Mouse (Mus musculus): ENCODE measurements around the gene Arfgef3. TPM values are rescaled to one million over a fixed set of nuclear protein-coding genes. Genes with fewer than 3 reads are reported as not detected.
"Not testable (repeated sequence)": the region's sequence is repeated elsewhere in the genome, so short reads cannot be mapped to it uniquely, and the experiment has no call there.

The Arfgef3 gene
- polyA plus RNA-seq, 1 experiment = 0.92 TPM

DNA sequence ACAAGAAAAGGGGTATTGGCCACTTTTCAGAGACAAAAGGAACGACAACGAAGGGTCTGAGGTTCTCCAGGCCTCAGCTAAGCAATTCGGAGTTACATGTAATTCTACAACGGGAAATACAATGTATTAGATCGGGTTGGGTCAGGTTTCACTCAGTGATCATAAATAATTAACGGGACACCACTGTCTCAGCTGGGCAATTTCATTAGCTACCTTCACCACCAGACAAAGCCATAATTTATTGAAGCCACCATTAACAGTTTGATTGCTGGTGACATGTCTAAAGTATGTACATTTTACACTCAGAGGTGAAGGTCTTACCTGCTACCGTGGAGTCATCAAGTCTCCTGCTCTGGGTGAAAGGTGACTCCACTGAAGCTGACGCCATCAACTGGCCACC, 113.3 kb downstream of the Arfgef3 start:
- H3K4me1 ChIP-seq (replicated peaks; ENCODE audit: control insufficient read depth, insufficient read depth, low read length) = no peaks in the 10 kb centered on the region
- TF ChIP-seq POLR2A (IDR thresholded peaks at IDR 0.05; ENCODE audit: control insufficient read depth, extremely low read depth, insufficient read depth, low read length, poor library complexity) (no peak), CTCF (IDR thresholded peaks at IDR 0.05; ENCODE audit: borderline replicate concordance, control insufficient read depth, extremely low read depth, insufficient read depth, low read length, poor library complexity) (no peak)
- H3K27ac ChIP-seq (ENCODE audit: control insufficient read depth, insufficient read depth, low read length) = no peak overlapping the region
- H3K4me3 ChIP-seq (ENCODE audit: control insufficient read depth, insufficient read depth, low read length) = no peak overlapping the region
- DNase-seq = no peak
- no peaks in the 10 kb centered on the region for H3K36me3 ChIP-seq (ENCODE audit: control insufficient read depth, insufficient read depth, low read length)
- H3K27me3 ChIP-seq (ENCODE audit: control insufficient read depth, insufficient read depth, low read length) = no peaks in the 10 kb centered on the region
- 97% methylated on average over 8 of the region's 8 CpGs for WGBS

DNA sequence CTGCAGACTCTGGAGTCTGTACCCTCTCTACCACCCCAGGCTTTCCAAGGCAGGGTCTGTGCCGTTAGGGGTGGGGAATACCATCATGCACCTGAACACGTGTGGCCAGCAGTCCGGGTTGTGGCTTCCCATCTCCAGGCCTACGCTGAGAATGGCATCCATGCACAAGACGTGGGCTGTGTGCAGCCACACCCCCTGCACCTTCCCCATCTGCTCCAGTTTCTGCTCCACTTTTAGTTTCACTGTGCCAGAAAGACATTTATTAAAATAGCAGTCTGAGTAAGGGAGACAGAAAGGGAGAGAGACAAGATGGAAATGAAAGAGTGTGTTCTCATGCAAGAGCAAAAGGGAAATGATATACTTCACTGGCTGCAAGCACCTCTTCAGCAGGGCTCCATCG, 116.2 kb downstream of the Arfgef3 start:
- WGBS = 93% methylated on average over 6 of the region's 6 CpGs
- H3K27me3 ChIP-seq (ENCODE audit: control insufficient read depth, insufficient read depth, low read length) = no peaks in the 10 kb centered on the region
- TF ChIP-seq POLR2A (IDR thresholded peaks at IDR 0.05; ENCODE audit: control insufficient read depth, extremely low read depth, insufficient read depth, low read length, poor library complexity) = no peak
- TF ChIP-seq CTCF (IDR thresholded peaks at IDR 0.05; ENCODE audit: borderline replicate concordance, control insufficient read depth, extremely low read depth, insufficient read depth, low read length, poor library complexity) = no peak
- H3K4me3 ChIP-seq (ENCODE audit: control insufficient read depth, insufficient read depth, low read length) = no peak overlapping the region
- no peaks in the 10 kb centered on the region for H3K36me3 ChIP-seq (ENCODE audit: control insufficient read depth, insufficient read depth, low read length)
- H3K4me1 ChIP-seq (replicated peaks; ENCODE audit: control insufficient read depth, insufficient read depth, low read length) = peaks cover 4% of the 10 kb centered on the region
- DNase-seq = no peak
- no peak overlapping the region for H3K27ac ChIP-seq (ENCODE audit: control insufficient read depth, insufficient read depth, low read length)

DNA sequence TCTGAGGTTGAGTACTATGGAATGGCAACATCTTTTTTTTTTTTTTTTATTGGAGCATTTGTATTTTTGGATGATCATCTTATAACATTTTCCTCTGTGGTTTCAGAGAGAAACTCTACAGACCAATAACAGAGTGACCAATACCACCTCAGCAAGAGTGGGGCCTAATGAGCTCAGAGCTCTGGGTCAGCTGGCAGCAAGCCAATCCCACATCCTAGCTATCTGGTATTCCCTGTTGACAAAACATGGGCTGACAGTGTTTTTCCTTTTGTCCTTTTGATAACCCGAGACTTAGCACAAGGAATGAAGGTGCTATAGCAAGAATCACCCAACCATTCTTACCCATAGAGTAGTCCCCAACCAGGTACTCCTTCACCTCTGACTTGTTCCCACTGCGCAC, 131.0 kb downstream of the Arfgef3 start:
- H3K27ac ChIP-seq (ENCODE audit: control insufficient read depth, insufficient read depth, low read length) = no peak overlapping the region
- H3K36me3 ChIP-seq (ENCODE audit: control insufficient read depth, insufficient read depth, low read length) = no peaks in the 10 kb centered on the region
- H3K4me1 ChIP-seq (replicated peaks; ENCODE audit: control insufficient read depth, insufficient read depth, low read length) = no peaks in the 10 kb centered on the region
- H3K27me3 ChIP-seq (ENCODE audit: control insufficient read depth, insufficient read depth, low read length) = no peaks in the 10 kb centered on the region
- DNase-seq = no peak
- H3K4me3 ChIP-seq (ENCODE audit: control insufficient read depth, insufficient read depth, low read length) = no peak overlapping the region
- no peak for TF ChIP-seq POLR2A (IDR thresholded peaks at IDR 0.05; ENCODE audit: control insufficient read depth, extremely low read depth, insufficient read depth, low read length, poor library complexity)
- no peak for TF ChIP-seq CTCF (IDR thresholded peaks at IDR 0.05; ENCODE audit: borderline replicate concordance, control insufficient read depth, extremely low read depth, insufficient read depth, low read length, poor library complexity)
- WGBS = 94% methylated on average over 2 of the region's 2 CpGs

DNA sequence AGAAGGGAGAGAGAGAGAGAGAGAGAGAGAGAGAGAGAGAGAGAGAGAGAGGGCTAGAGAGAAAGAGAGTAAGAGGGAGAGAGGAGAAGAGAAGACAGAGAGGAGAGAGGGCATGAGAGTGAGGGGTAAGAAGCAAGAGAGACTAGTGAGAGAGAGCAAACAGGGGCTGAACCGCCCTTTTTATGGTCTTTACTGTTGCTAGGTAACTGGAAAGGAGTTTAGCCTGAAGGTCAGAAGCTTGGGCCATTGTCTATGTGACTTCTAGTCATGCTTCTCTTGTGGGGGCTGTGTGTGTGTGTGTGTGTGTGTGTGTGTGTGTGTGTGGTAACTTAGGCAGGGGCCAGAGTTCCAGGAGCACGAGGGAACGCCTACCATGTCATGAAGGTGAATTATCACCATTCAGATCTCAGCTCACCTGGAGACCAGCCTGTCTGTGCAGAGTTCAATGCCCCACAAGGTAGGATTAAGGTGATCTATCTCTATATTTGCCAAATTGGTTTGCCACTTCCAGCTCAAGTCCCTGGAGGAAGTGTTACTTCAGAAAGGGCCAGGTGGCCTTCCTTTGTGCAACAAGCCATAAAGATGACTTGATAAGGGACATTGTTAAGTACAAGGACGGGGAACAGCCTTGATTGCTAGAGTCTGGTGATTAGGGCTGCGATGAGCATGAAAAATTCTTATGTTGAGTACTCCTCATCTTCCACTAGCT, 138.8 kb downstream of the Arfgef3 start:
- WGBS = 61% methylated on average over 5 of the region's 5 CpGs
- not testable (repeated sequence) for H3K4me3 ChIP-seq (ENCODE audit: control insufficient read depth, insufficient read depth, low read length); H3K27me3 ChIP-seq (ENCODE audit: control insufficient read depth, insufficient read depth, low read length); H3K27ac ChIP-seq (ENCODE audit: control insufficient read depth, insufficient read depth, low read length); H3K36me3 ChIP-seq (ENCODE audit: control insufficient read depth, insufficient read depth, low read length); H3K4me1 ChIP-seq (replicated peaks; ENCODE audit: control insufficient read depth, insufficient read depth, low read length); DNase-seq

DNA sequence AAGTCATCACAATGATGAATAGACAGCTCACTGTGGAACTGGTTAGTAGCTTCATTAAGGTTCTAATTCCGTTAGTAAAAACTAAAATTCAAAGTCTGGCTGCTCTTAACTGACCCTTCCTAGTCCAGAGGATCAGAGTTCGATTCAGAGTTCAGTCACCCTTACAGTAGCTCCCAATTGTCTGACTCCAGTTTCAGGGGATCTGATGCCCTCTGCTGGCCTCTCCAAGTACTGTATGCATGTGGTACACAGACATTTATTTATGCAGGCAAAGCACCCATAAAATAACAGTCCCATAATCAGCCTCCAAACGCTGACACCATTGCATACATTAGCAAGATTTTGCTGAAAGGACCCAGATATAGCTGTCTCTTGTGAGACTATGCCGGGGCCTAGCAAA, 141.7 kb downstream of the Arfgef3 start:
- DNase-seq = peak; percentile 85
- Histone ChIP-seq H3K27me3 (ENCODE audit: control insufficient read depth, insufficient read depth, low read length) (no peaks in the 10 kb centered on the region), H3K27ac (ENCODE audit: control insufficient read depth, insufficient read depth, low read length) (no peak overlapping the region), H3K4me3 (ENCODE audit: control insufficient read depth, insufficient read depth, low read length) (no peak overlapping the region), H3K36me3 (ENCODE audit: control insufficient read depth, insufficient read depth, low read length) (no peaks in the 10 kb centered on the region), H3K4me1 (replicated peaks; ENCODE audit: control insufficient read depth, insufficient read depth, low read length) (no peaks in the 10 kb centered on the region; the same call in 1 of the 2 replicates)
- 26% methylated on average over 4 of the region's 4 CpGs for WGBS
- no peak for TF ChIP-seq CTCF (IDR thresholded peaks at IDR 0.05; ENCODE audit: borderline replicate concordance, control insufficient read depth, extremely low read depth, insufficient read depth, low read length, poor library complexity)
- TF ChIP-seq POLR2A (IDR thresholded peaks at IDR 0.05; ENCODE audit: control insufficient read depth, extremely low read depth, insufficient read depth, low read length, poor library complexity) = no peak

DNA sequence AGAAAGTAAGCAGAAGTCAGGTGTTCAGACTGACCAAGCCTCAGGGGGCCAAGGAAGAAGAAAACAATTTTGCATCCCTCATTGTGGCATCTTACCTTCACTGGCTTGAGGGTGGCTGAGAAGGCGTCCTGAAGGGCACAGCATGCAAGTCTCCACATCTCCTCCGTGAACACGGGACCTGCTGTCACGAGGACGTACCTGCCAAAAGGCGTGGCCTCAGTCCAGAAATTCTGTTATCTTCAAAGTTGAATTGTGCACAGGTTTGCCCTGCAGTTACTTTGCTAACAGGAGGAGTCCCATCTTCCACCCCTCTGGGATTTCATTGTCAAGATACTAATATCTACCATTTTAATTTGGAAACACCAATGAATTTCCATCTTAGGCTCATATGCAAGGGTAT, 146.1 kb downstream of the Arfgef3 start:
- TF ChIP-seq POLR2A (IDR thresholded peaks at IDR 0.05; ENCODE audit: control insufficient read depth, extremely low read depth, insufficient read depth, low read length, poor library complexity) (no peak), CTCF (IDR thresholded peaks at IDR 0.05; ENCODE audit: borderline replicate concordance, control insufficient read depth, extremely low read depth, insufficient read depth, low read length, poor library complexity) (no peak)
- Histone ChIP-seq H3K36me3 (ENCODE audit: control insufficient read depth, insufficient read depth, low read length) (no peaks in the 10 kb centered on the region), H3K27me3 (ENCODE audit: control insufficient read depth, insufficient read depth, low read length) (no peaks in the 10 kb centered on the region), H3K4me3 (ENCODE audit: control insufficient read depth, insufficient read depth, low read length) (no peak overlapping the region), H3K4me1 (replicated peaks; ENCODE audit: control insufficient read depth, insufficient read depth, low read length) (no peaks in the 10 kb centered on the region), H3K27ac (ENCODE audit: control insufficient read depth, insufficient read depth, low read length) (no peak overlapping the region)
- no peak for DNase-seq
- 95% methylated on average over 6 of the region's 6 CpGs for WGBS

DNA sequence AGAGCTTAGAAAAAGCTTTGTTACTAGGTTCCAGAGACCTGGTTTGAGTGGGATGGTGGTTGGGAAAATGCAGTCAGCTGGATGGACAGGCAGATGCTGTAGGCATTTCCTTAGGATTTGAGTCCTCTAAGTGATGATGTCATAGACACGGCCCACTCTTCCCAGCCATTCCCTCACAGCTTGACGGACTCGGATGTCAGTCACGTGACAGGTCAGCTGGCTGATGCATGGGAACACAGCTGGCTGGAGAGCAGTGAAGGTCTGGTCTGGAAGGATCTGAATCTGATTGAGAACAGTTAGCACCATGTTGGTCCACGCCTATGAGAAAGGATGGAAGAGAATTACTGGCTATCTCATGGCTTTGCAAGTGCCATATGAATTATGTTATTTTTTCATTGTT, 154.3 kb downstream of the Arfgef3 start:
- H3K27ac ChIP-seq (ENCODE audit: control insufficient read depth, insufficient read depth, low read length) = no peak overlapping the region
- 95% methylated on average over 5 of the region's 5 CpGs for WGBS
- no peak for DNase-seq
- TF ChIP-seq POLR2A (IDR thresholded peaks at IDR 0.05; ENCODE audit: control insufficient read depth, extremely low read depth, insufficient read depth, low read length, poor library complexity) (no peak), CTCF (IDR thresholded peaks at IDR 0.05; ENCODE audit: borderline replicate concordance, control insufficient read depth, extremely low read depth, insufficient read depth, low read length, poor library complexity) (no peak)
- H3K27me3 ChIP-seq (ENCODE audit: control insufficient read depth, insufficient read depth, low read length) = no peaks in the 10 kb centered on the region
- no peak overlapping the region for H3K4me3 ChIP-seq (ENCODE audit: control insufficient read depth, insufficient read depth, low read length)
- H3K4me1 ChIP-seq (replicated peaks; ENCODE audit: control insufficient read depth, insufficient read depth, low read length) = no peaks in the 10 kb centered on the region
- no peaks in the 10 kb centered on the region for H3K36me3 ChIP-seq (ENCODE audit: control insufficient read depth, insufficient read depth, low read length)

Measured in thymus, adult 2 months (tissue).